Mouse (Mus musculus) urinary bladder, adult 18-20 months (tissue): ENCODE measurements around the gene Ltb4r2.
A peak's percentile ranks its signal among the peaks of the same experiment; 100 is the strongest.

Experiments
- DNase-seq, 2 experiments: peaks; one replicate each; pipeline ENCODE4 v3.0.0; 2022; ENCODE audit warnings: low spot score in 2 of 2, mixed read lengths in 2 of 2

Gene Ltb4r2

GRCm38 (mm10) chr14:55780736-55781135 lies 19.5 kb downstream of the Ltb4r2 start:
- DNase-seq = no peak

DNA sequence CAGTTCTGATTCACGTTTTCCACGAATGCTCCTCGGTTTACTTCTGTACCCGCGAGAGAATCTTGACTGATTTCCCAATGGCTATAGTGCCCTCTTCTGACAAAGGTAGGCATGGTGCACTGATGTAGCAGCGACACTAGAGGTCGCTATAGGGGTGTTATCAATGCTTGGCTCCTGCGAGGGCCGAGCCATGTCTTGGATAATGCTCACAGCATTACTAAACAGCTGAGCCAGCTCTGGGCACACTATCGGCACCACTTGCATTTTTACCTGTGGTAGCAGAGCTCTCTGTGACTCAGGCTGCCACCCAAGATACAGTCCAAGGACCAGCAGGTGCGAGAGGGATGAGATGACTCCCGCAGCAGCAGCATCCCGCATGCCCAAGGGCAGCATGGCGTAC lies 20.1 kb downstream of the Ltb4r2 start:
- peak; percentile 29 to 60 for DNase-seq

- no peak for DNase-seq
Observed at GRCm38 (mm10) chr14:55782361-55782960, 21.2 kb downstream of the Ltb4r2 start.

- DNase-seq = no peak
Observed at GRCm38 (mm10) chr14:55783171-55783957, 22.1 kb downstream of the Ltb4r2 start.

GRCm38 (mm10) chr14:55783958-55784235 lies 22.7 kb downstream of the Ltb4r2 start, which contains the start of gene Adcy4:
TSS of gene Adcy4 (minus strand) at chr14:55784095.
- no peak for DNase-seq

DNA sequence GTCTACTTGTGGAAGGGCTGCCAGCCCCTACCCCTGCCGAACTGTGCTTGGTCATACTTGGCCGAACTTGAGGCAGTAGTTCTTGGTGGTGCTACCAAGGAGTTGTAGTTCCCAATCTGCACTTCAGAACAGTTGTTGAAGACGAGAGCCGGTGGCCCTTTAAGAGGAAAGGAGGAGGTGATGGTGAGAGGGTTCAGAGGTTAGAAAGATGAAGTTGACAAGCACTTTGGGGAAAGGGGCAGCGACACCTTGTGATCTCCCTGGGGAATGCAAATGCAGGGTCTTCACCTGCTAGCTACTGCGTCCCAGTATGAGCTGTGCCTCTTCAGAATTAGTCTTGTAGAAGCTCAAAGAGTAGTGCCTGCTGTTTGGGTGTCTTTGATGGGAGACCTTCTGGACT lies 24.0 kb downstream of the Ltb4r2 start:
- DNase-seq = no peak

DNA sequence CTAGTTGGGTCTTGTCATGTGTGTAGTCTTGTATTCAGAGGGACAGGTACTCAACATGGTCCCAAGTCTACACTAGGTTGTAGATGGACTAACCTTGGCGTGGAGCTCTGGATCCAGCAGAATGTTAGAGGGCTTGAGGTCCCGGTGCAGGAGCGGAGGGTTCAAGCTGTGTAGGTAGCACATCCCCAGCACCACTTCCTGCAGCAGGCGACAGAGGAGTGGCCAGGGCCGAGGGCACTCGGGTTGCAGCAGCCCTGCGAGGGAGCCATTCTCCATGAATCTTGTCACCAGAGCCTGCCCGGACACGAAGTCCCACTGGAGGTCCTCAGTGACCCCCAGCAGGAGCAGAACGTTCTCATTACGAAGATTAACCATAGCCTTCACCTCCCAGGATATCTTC lies 26.5 kb downstream of the Ltb4r2 start:
- no peak for DNase-seq

DNA sequence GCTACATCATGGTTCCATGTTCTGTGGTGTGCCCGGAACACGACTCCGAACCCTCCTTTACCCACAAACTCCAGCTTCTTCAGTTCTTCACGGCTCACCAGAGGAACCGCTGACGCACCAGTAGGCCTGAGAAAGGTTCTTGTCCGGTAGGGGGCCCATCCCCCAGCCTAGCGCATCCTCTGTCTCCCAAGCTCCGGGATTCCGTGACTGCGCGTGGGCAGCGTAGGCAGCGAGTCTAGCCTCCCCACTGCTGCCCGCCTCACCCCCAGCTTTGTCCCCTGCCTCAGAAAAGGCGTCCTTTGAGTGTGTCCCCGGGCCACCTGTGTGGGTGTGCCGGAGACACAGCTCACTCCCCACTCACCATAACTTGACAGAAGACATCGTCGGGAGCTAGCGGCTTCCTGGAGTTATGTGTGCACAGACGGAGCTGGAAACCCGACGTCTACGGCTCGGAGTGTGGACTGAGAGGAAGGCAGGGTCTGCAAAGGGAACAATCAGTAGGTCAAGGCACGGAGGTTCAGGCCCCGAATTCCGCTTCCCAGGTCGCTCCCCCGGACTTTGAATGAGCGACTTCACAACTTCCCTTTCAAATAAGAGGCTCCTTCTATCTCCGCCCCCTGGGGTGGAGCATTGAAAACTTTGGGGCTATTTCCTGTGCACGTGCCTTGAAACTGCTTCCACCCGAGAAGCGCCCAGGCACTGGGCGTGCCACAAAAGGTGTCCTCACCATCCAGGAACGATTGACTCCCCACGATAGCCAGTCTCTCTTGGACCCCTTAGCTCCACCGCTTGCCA lies 27.2 kb downstream of the Ltb4r2 start, which contains the start of gene Ripk3:
TSS of gene Ripk3 (minus strand) at position 610 of the 795 bp plus-strand sequence.
- peak in 1 of 2 experiments; percentile 45 for DNase-seq

DNA sequence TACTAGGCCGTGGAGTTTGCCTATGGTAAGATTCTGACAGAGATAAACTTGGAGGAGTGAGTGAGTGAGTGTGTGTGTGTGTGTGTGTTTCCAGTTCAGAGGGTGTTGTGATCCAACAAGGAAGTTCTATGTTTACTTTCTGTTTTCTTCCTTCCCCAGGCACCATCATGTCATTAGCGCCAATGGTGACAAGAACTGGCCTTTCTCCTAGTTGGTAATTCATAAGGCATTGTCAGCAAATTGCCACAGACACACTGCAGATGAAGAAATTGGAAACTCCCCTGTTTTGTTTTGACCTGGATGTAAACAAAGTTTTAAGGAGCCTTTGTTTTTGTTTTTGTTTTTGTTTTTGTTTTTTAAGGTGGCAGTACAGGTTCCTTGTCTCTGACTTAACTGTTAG lies 32.2 kb downstream of the Ltb4r2 start:
- no peak for DNase-seq

- no peak for DNase-seq
Observed at GRCm38 (mm10) chr14:55793946-55794345, 32.7 kb downstream of the Ltb4r2 start.

- DNase-seq = no peak
Observed at GRCm38 (mm10) chr14:55795380-55796163, 34.3 kb downstream of the Ltb4r2 start.
